Comparison of ENCODE assay signal across 8 mouse cellular contexts in the genomic region with DNA sequence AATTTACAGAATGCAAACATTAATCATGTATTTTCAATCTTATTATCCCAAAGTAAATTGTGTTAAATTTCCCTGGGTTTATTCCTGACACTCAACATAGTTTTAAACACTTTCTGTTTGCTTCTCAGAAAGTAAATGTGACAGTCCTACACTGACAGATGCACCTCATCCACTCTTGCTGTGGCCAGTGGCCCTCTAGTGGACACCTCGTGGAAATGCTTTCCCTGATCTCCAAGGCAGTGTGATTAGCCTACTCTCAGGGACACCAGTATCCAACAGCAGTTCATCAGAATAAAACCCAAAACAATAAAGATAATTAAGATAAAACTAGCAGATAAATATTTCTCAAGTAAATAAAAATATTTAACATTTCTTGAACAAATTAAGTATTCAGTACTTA.
DNase-seq lines count a peak whose midpoint lies in the region; ATAC-seq and TF ChIP-seq lines count a peak whose summit lies in the region.

No protein-coding gene starts in this region.

- H3K27ac ChIP-seq in forebrain, embryonic 12.5 days = no peak overlapping the region
- no peak overlapping the region for H3K27ac ChIP-seq in liver, embryonic 13.5 days

- no peak for TF ChIP-seq POLR2A in brain, embryonic 14.5 days (IDR thresholded peaks at IDR 0.05; ENCODE audit: borderline replicate concordance, extremely low read depth, insufficient read depth, insufficient read length, poor library complexity, severe bottlenecking)

- peak; percentile 90 for TF ChIP-seq CTCF in brain, embryonic 14.5 days (IDR thresholded peaks at IDR 0.05; ENCODE audit: borderline replicate concordance, extremely low read depth, insufficient read depth, insufficient read length)

- H3K9ac ChIP-seq in forebrain, embryonic 12.5 days = no peak overlapping the region
- H3K9ac ChIP-seq in liver, embryonic 13.5 days = no peak overlapping the region

- no peaks in the 10 kb centered on the region for H3K4me1 ChIP-seq in forebrain, embryonic 12.5 days
- no peaks in the 10 kb centered on the region; the same call in 1 of the 2 replicates for H3K4me1 ChIP-seq in liver, embryonic 13.5 days (replicated peaks)

- 0% methylated on average over 1 of the region's 1 CpGs for WGBS in forebrain, embryonic 12.5 days
- WGBS in liver, embryonic 13.5 days (ENCODE audit: insufficient replicate concordance) = 0% methylated on average over 1 of the region's 1 CpGs

- H3K4me3 ChIP-seq in forebrain, embryonic 12.5 days (replicated peaks) = no peak overlapping the region
- H3K4me3 ChIP-seq in liver, embryonic 13.5 days (replicated peaks) = no peak overlapping the region

- H3K36me3 ChIP-seq in forebrain, embryonic 12.5 days (replicated peaks) = no peaks in the 10 kb centered on the region
- no peaks in the 10 kb centered on the region for H3K36me3 ChIP-seq in liver, embryonic 13.5 days

- DNase-seq in urinary bladder, postnatal 25 days (ENCODE audit: low spot score) = peak; percentile 15
- no peak for DNase-seq in urinary bladder, adult 2 months (ENCODE audit: low spot score)
- DNase-seq in brain, embryonic 14.5 days (ENCODE audit: low read depth) = peak; percentile 64
- DNase-seq in induced T-regulatory cell, adult 2 months (ENCODE audit: low read depth) = peak; percentile 71
- no peak for DNase-seq in liver, embryonic 13.5 days
- DNase-seq in naive thymus-derived CD4-positive, alpha-beta T cell, adult 2 months (ENCODE audit: low read depth) = peak; percentile 70
- DNase-seq in urinary bladder, adult 18-20 months (ENCODE audit: low spot score in 2 of 2) = no peak

- H3K27me3 ChIP-seq in forebrain, embryonic 12.5 days = no peaks in the 10 kb centered on the region
- no peaks in the 10 kb centered on the region for H3K27me3 ChIP-seq in liver, embryonic 13.5 days

- 0 out of 2 replicates have a peak, but pooled peaks have one; percentile 65 for ATAC-seq in forebrain, embryonic 12.5 days (ENCODE audit: low FRiP score)
- peak; percentile 60; the same call in 1 of the 2 replicates for ATAC-seq in liver, embryonic 13.5 days (ENCODE audit: low read depth)

- H3K4me2 ChIP-seq in forebrain, embryonic 12.5 days = no peak overlapping the region
- no peak overlapping the region for H3K4me2 ChIP-seq in liver, embryonic 13.5 days

- H3K9me3 ChIP-seq in forebrain, embryonic 12.5 days = no peaks in the 10 kb centered on the region
- H3K9me3 ChIP-seq in liver, embryonic 13.5 days (replicated peaks) = no peaks in the 10 kb centered on the region

Comparison
In these comparisons a context has a peak if more than half of its experiments do, and no peak if none do; other contexts are left out.
1. DNase-seq: peak in urinary bladder, postnatal 25 days (single experiment), brain, embryonic 14.5 days (single experiment), induced T-regulatory cell, adult 2 months (single experiment) and naive thymus-derived CD4-positive, alpha-beta T cell, adult 2 months (single experiment); none in urinary bladder, adult 2 months (single experiment), liver, embryonic 13.5 days (single experiment) and urinary bladder, adult 18-20 months (0 of 2).